In the genomic region with DNA sequence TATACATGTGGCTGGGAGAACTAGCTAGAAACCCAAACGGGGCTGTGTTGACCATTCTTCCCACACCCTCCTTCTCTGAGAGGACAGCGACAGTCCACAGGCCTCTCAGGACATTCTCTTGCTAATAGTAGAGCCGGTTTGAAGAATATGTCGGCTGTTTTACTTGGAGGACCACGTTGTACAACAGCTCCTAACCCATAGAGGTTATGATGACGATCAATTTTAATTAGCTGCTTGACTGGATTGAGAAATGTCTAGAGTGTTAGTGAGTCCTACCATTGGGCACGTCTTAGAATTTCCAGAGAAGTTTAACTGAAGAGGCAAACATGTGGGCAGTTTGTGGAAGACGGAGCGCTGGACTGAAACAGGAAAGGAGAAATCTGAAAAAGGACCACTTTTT, we compare ENCODE assay signal across 23 mouse cellular contexts.
"Had no signal": no experiment of that assay in that cellular context is flagged by ENCODE, and none has a peak within 500 bp of the region (broad histone marks: within the 10 kb centered on the region; RNA-seq: fewer than 3 reads in every experiment).

No protein-coding gene starts in this region.

- H3K36me3 ChIP-seq: heart, embryonic 10.5 days; heart, embryonic 12.5 days; hindbrain, embryonic 10.5 days; hindbrain, embryonic 12.5 days; intestine, embryonic 15.5 days; limb, embryonic 10.5 days; limb, embryonic 12.5 days had no signal

- DNase-seq: gastrocnemius, adult 2 months; gastrocnemius, postnatal 10 days; gastrocnemius, postnatal 25 days; heart, adult 18-20 months; heart, postnatal 10 days; heart, postnatal 4 days; kidney, adult 18-20 months; kidney, adult 8-10 months; kidney, postnatal 10 days; kidney, postnatal 25 days; kidney, postnatal 4 days; liver had no signal

- H3K9me3 ChIP-seq: heart, embryonic 10.5 days; hindbrain, embryonic 10.5 days; intestine, embryonic 15.5 days had no signal

- H3K4me3 ChIP-seq: gastrocnemius, adult 2 months; heart, embryonic 10.5 days; heart, embryonic 12.5 days; hindbrain, embryonic 10.5 days; hindbrain, embryonic 12.5 days; intestine, embryonic 15.5 days; left cerebral cortex, adult 2 months; limb, embryonic 10.5 days; limb, embryonic 12.5 days had no signal

- H3K4me1 ChIP-seq: heart, embryonic 10.5 days; heart, embryonic 12.5 days; hindbrain, embryonic 12.5 days; intestine, embryonic 15.5 days; limb, embryonic 10.5 days; limb, embryonic 12.5 days had no signal

- ATAC-seq: inflammation-experienced regulatory T-cells, adult 6 months; intestine, embryonic 15.5 days; intestine, postnatal 0 days had no signal

- H3K27ac ChIP-seq: gastrocnemius, adult 2 months; heart, embryonic 10.5 days; hindbrain, embryonic 10.5 days; hindbrain, embryonic 12.5 days; hindbrain, embryonic 14.5 days; intestine, embryonic 15.5 days; left cerebral cortex, adult 2 months; limb, embryonic 10.5 days; limb, embryonic 12.5 days had no signal

- H3K9ac ChIP-seq: heart, embryonic 12.5 days; hindbrain, embryonic 12.5 days; hindbrain, embryonic 14.5 days; intestine, embryonic 15.5 days; limb, embryonic 12.5 days had no signal

- H3K4me2 ChIP-seq: heart, embryonic 12.5 days; hindbrain, embryonic 12.5 days; hindbrain, embryonic 14.5 days; intestine, embryonic 15.5 days; limb, embryonic 12.5 days had no signal
